Mouse (Mus musculus): ENCODE results near the gene Mageb18.

DNA sequence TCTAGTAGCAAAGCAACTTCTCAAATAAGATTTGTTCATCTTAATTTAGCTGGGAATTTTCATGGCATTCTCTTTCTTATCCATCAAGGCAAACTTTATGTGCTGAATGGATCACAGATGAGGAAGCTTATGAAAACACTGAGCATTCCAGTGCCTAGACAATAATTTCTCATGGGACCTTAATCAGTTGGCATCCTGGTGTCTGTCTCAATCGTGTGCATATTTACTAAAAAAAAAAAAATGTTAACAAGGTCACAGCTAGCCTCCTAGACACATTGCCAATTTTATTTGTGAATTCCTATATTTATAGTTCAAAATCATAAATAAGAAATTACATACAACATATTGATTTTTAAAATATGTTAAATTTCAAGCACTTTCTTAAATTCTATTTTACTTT, at the start of gene Mageb18:
- TF ChIP-seq POLR2A (IDR thresholded peaks at IDR 0.05; ENCODE audit: low read depth, low read length) (no peak), CTCF (IDR thresholded peaks at IDR 0.05; ENCODE audit: extremely low read depth, insufficient read depth, insufficient read length, insufficient replicate concordance) (no peak)
